Comparison of ENCODE assay signal across 8 mouse cellular contexts in genomic region chr9:102627442-102627841, GRCm38 (mm10). TPM values are rescaled to one million over a fixed set of nuclear protein-coding genes. Genes with fewer than 3 reads are reported as not detected.
DNase-seq lines count a peak whose midpoint lies in the region; ATAC-seq lines count a peak whose summit lies in the region.

No protein-coding gene starts in this region.

- H3K9me3 ChIP-seq in embryonic facial prominence, embryonic 12.5 days = no peaks in the 10 kb centered on the region
- H3K9me3 ChIP-seq in midbrain, embryonic 14.5 days (ENCODE audit: control insufficient read depth, low read length) = no peaks in the 10 kb centered on the region

- H3K36me3 ChIP-seq in embryonic facial prominence, embryonic 12.5 days = peaks cover 5% of the 10 kb centered on the region; the same call in 1 of the 2 replicates
- H3K36me3 ChIP-seq in midbrain, embryonic 14.5 days (ENCODE audit: control insufficient read depth, insufficient read depth, low read length) = 0 out of 2 replicates have a peak, but pooled peaks cover 16% of the 10 kb centered on the region

- peak overlapping the region; percentile 74 for H3K4me2 ChIP-seq in embryonic facial prominence, embryonic 12.5 days (replicated peaks)
- H3K4me2 ChIP-seq in midbrain, embryonic 14.5 days (ENCODE audit: low read length) = peak overlapping the region; percentile 76

- peak overlapping the region; percentile 90 for H3K4me3 ChIP-seq in embryonic facial prominence, embryonic 12.5 days
- peak overlapping the region; percentile 93 for H3K4me3 ChIP-seq in midbrain, embryonic 14.5 days (replicated peaks; ENCODE audit: low read depth, low read length)

- no peak for ATAC-seq in embryonic facial prominence, embryonic 12.5 days (ENCODE audit: insufficient number of reproducible peaks, insufficient read depth, low FRiP score, low TSS enrichment)
- no peak for ATAC-seq in midbrain, embryonic 14.5 days (ENCODE audit: low FRiP score, low TSS enrichment)
- no peak for ATAC-seq in frontal cortex, adult (ENCODE audit: low TSS enrichment)

- H3K27me3 ChIP-seq in embryonic facial prominence, embryonic 12.5 days = no peaks in the 10 kb centered on the region
- H3K27me3 ChIP-seq in midbrain, embryonic 14.5 days (ENCODE audit: control insufficient read depth, insufficient read depth, low read length) = no peaks in the 10 kb centered on the region

- 87% methylated on average over 7 of the region's 7 CpGs for WGBS in embryonic facial prominence, embryonic 12.5 days
- 89% methylated on average over 7 of the region's 7 CpGs for WGBS in midbrain, embryonic 14.5 days

- peak overlapping the region; percentile 98; the same call in 1 of the 2 replicates for H3K27ac ChIP-seq in embryonic facial prominence, embryonic 12.5 days
- no peak overlapping the region for H3K27ac ChIP-seq in midbrain, embryonic 14.5 days (replicated peaks; ENCODE audit: low read depth, low read length)

- intact Hi-C loops in gastrocnemius, postnatal 14 days (cut with DNase I; ENCODE audit: low total_unique reads) = no loop called here

- peaks cover 15% of the 10 kb centered on the region for H3K4me1 ChIP-seq in embryonic facial prominence, embryonic 12.5 days
- H3K4me1 ChIP-seq in midbrain, embryonic 14.5 days (ENCODE audit: control insufficient read depth, insufficient read depth, low read length) = peaks cover 6% of the 10 kb centered on the region

- peak; percentile 58 for DNase-seq in kidney, adult 18-20 months
- no peak for DNase-seq in kidney, postnatal 4 days
- DNase-seq in kidney, adult 9 months = peak; percentile 65
- no peak for DNase-seq in midbrain, embryonic 14.5 days
- DNase-seq in spleen, postnatal 36 days (ENCODE audit: low spot score in 2 of 2) = no peak
- no peak for DNase-seq in gastrocnemius, postnatal 14 days

- H3K9ac ChIP-seq in embryonic facial prominence, embryonic 12.5 days = peak overlapping the region; percentile 99
- peak overlapping the region; percentile 96; the same call in 1 of the 2 replicates for H3K9ac ChIP-seq in midbrain, embryonic 14.5 days (replicated peaks; ENCODE audit: low read length)

RNA-seq across cellular contexts. Expression of gene Cep63, which starts 1.1 kb away (rescaled TPM):
- polyA plus RNA-seq in embryonic facial prominence, embryonic 12.5 days (2016; fragmentation: Nextera tagmentation; extraction: Ambion mirVana) = 53.0 and 55.9 TPM in 2 replicates
- 32.7 and 44.4 TPM in 2 replicates for polyA plus RNA-seq in midbrain, embryonic 14.5 days (2014; fragmentation: Nextera tagmentation; extraction: Ambion mirVana)
- 10 to 100 TPM; 24.1 to 24.4 TPM for total RNA-seq in gastrocnemius, postnatal 14 days (2021)

RNA-seq across cellular contexts. Expression of gene Anapc13, which starts 1.3 kb away (rescaled TPM):
- 184 and 185 TPM in 2 replicates for polyA plus RNA-seq in embryonic facial prominence, embryonic 12.5 days (2016; fragmentation: Nextera tagmentation; extraction: Ambion mirVana)
- polyA plus RNA-seq in midbrain, embryonic 14.5 days (2014; fragmentation: Nextera tagmentation; extraction: Ambion mirVana) = 151 and 180 TPM in 2 replicates
- 100 to 1,000 TPM; 223 to 226 TPM for total RNA-seq in gastrocnemius, postnatal 14 days (2021)

Comparison
In these comparisons a context has a peak if more than half of its experiments do, and no peak if none do; other contexts are left out.
1. DNase-seq: peak in kidney, adult 18-20 months (single experiment) and kidney, adult 9 months (single experiment); none in kidney, postnatal 4 days (0 of 2), midbrain, embryonic 14.5 days (single experiment), spleen, postnatal 36 days (0 of 2) and gastrocnemius, postnatal 14 days (single experiment).